Mouse (Mus musculus) E14TG2a.4 (cell line): ENCODE data around the gene Cyth1.
A peak's percentile ranks its signal among the peaks of the same experiment; 100 is the strongest.

Experiments
- H3K27me3 ChIP-seq: 2 replicates; pipeline ENCODE4 v1.6.1; 2014; ENCODE audit warnings: low read length, control low read depth; ENCODE audit not compliant: insufficient read depth
- H3K36me3 ChIP-seq: 2 replicates; pipeline ENCODE4 v1.6.1; 2014; ENCODE audit warnings: low read length, control low read depth; ENCODE audit not compliant: insufficient read depth
- H3K4me1 ChIP-seq: replicated peaks from 2 replicates; pipeline ENCODE4 v1.6.1; 2014; ENCODE audit warnings: low read depth, low read length, control low read depth
- H3K4me3 ChIP-seq: replicated peaks from 2 replicates; pipeline ENCODE4 v1.5.1; 2014; ENCODE audit warnings: mild to moderate bottlenecking, low read length
- H3K9me3 ChIP-seq: 2 replicates; pipeline ENCODE4 v1.6.1; 2014; ENCODE audit warnings: low read length, control low read depth
- CTCF ChIP-seq: conservative IDR thresholded peaks from 2 replicates; pipeline ENCODE4 v1.5.1; 2014; ENCODE audit warnings: low read length
- NANOG ChIP-seq: IDR thresholded peaks from 2 replicates; pipeline ENCODE4 v1.6.1; 2014; ENCODE audit warnings: borderline replicate concordance, low read length, mixed read lengths
- POU5F1 ChIP-seq: IDR thresholded peaks from 2 replicates; pipeline ENCODE4 v1.6.1; 2014; ENCODE audit warnings: low read length, borderline replicate concordance

Gene Cyth1

GRCm38 (mm10) chr11:118223416-118224067 is 24.9 kb downstream of the Cyth1 start:
- no peak overlapping the region for H3K4me3 ChIP-seq
- H3K27me3 ChIP-seq = no peaks in the 10 kb centered on the region
- TF ChIP-seq POU5F1 (no peak), CTCF (no peak), NANOG (no peak)
- H3K4me1 ChIP-seq = peaks cover 21% of the 10 kb centered on the region
- H3K9me3 ChIP-seq = no peaks in the 10 kb centered on the region
- H3K36me3 ChIP-seq = no peaks in the 10 kb centered on the region

- H3K4me1 ChIP-seq = peaks cover 21% of the 10 kb centered on the region
- H3K36me3 ChIP-seq = no peaks in the 10 kb centered on the region
- no peak overlapping the region for H3K4me3 ChIP-seq
- H3K27me3 ChIP-seq = no peaks in the 10 kb centered on the region
- no peaks in the 10 kb centered on the region for H3K9me3 ChIP-seq
- TF ChIP-seq CTCF = no peak
- TF ChIP-seq NANOG = no peak
- no peak for TF ChIP-seq POU5F1
Observed at GRCm38 (mm10) chr11:118222917-118223316, 25.5 kb downstream of the Cyth1 start.

- Histone ChIP-seq H3K4me1 (peaks cover 21% of the 10 kb centered on the region), H3K36me3 (no peaks in the 10 kb centered on the region), H3K9me3 (no peaks in the 10 kb centered on the region), H3K27me3 (no peaks in the 10 kb centered on the region), H3K4me3 (no peak overlapping the region)
- TF ChIP-seq POU5F1 (no peak), NANOG (no peak), CTCF (no peak)
Observed at GRCm38 (mm10) chr11:118222351-118222885, 26.0 kb downstream of the Cyth1 start.

GRCm38 (mm10) chr11:118220561-118221262 is 27.7 kb downstream of the Cyth1 start:
- Histone ChIP-seq H3K9me3 (no peaks in the 10 kb centered on the region), H3K27me3 (no peaks in the 10 kb centered on the region), H3K36me3 (no peaks in the 10 kb centered on the region), H3K4me3 (no peak overlapping the region), H3K4me1 (peaks cover 21% of the 10 kb centered on the region)
- TF ChIP-seq CTCF = peak; percentile 88
- TF ChIP-seq POU5F1 = no peak

- TF ChIP-seq POU5F1 = no peak
- no peak for TF ChIP-seq CTCF
- TF ChIP-seq NANOG = no peak
- Histone ChIP-seq H3K4me3 (no peak overlapping the region), H3K36me3 (no peaks in the 10 kb centered on the region), H3K9me3 (no peaks in the 10 kb centered on the region), H3K4me1 (peaks cover 21% of the 10 kb centered on the region), H3K27me3 (no peaks in the 10 kb centered on the region)
Observed at GRCm38 (mm10) chr11:118219066-118219465, 29.3 kb downstream of the Cyth1 start.

- Histone ChIP-seq H3K36me3 (no peaks in the 10 kb centered on the region), H3K27me3 (no peaks in the 10 kb centered on the region), H3K4me3 (no peak overlapping the region), H3K4me1 (peaks cover 19% of the 10 kb centered on the region), H3K9me3 (no peaks in the 10 kb centered on the region)
- TF ChIP-seq POU5F1 = no peak
- TF ChIP-seq CTCF = no peak
- TF ChIP-seq NANOG = no peak
Observed at GRCm38 (mm10) chr11:118216468-118216867, 31.9 kb downstream of the Cyth1 start.

GRCm38 (mm10) chr11:118215928-118216458 is 32.4 kb downstream of the Cyth1 start:
- Histone ChIP-seq H3K4me3 (no peak overlapping the region), H3K36me3 (no peaks in the 10 kb centered on the region), H3K9me3 (no peaks in the 10 kb centered on the region), H3K27me3 (no peaks in the 10 kb centered on the region), H3K4me1 (peaks cover 19% of the 10 kb centered on the region)
- TF ChIP-seq CTCF (no peak), POU5F1 (no peak)

GRCm38 (mm10) chr11:118212636-118213112 is 35.7 kb downstream of the Cyth1 start:
- TF ChIP-seq NANOG = no peak
- TF ChIP-seq POU5F1 = no peak
- no peak for TF ChIP-seq CTCF
- no peak overlapping the region for H3K4me3 ChIP-seq
- no peaks in the 10 kb centered on the region for H3K27me3 ChIP-seq
- H3K9me3 ChIP-seq = no peaks in the 10 kb centered on the region
- peaks cover 32% of the 10 kb centered on the region for H3K4me1 ChIP-seq
- H3K36me3 ChIP-seq = no peaks in the 10 kb centered on the region
